Mouse (Mus musculus) thymus, adult 2 months (tissue): ENCODE results near the gene Meis1. TPM values are rescaled to one million over a fixed set of nuclear protein-coding genes. Genes with fewer than 3 reads are reported as not detected.

Source experiments
- DNase-seq: peaks from one replicate; pipeline ENCODE4 v3.0.0; 2021
- H3K27ac ChIP-seq: fragments of 200-500 bp; 2 replicates; pipeline ENCODE4 v1.5.1; 2012; ENCODE audit warnings: low read length, control low read depth; ENCODE audit not compliant: control insufficient read depth, insufficient read depth
- H3K27me3 ChIP-seq: fragments of 200-500 bp; 2 replicates; pipeline ENCODE4 v1.6.1; 2012; ENCODE audit warnings: mild to moderate bottlenecking, low read length, moderate library complexity, mixed read lengths; ENCODE audit not compliant: control insufficient read depth, insufficient read depth
- H3K36me3 ChIP-seq: fragments of 200-500 bp; 2 replicates; pipeline ENCODE4 v1.6.1; 2012; ENCODE audit warnings: mild to moderate bottlenecking, low read length, moderate library complexity; ENCODE audit not compliant: control insufficient read depth, insufficient read depth
- H3K4me1 ChIP-seq: fragments of 200-500 bp; replicated peaks from 2 replicates; pipeline ENCODE4 v1.6.1; 2012; ENCODE audit warnings: low read length; ENCODE audit not compliant: control insufficient read depth, insufficient read depth
- H3K4me3 ChIP-seq: fragments of 200-500 bp; 2 replicates; pipeline ENCODE4 v1.5.1; 2012; ENCODE audit warnings: mild to moderate bottlenecking, low read length, control low read depth, moderate library complexity; ENCODE audit not compliant: control insufficient read depth, insufficient read depth
- CTCF ChIP-seq: fragments of 200-500 bp; IDR thresholded peaks from 2 replicates; pipeline ENCODE4 v1.5.1; 2012; ENCODE audit warnings: mild to moderate bottlenecking, control low read depth, low read length, moderate library complexity, borderline replicate concordance; ENCODE audit not compliant: control insufficient read depth, poor library complexity, insufficient read depth; ENCODE audit errors: extremely low read depth
- POLR2A ChIP-seq: fragments of 200-500 bp; IDR thresholded peaks from 2 replicates; pipeline ENCODE4 v1.6.1; 2012; ENCODE audit warnings: mild to moderate bottlenecking, low read length, control low read depth, moderate library complexity; ENCODE audit not compliant: control insufficient read depth, poor library complexity, insufficient read depth; ENCODE audit errors: extremely low read depth
- WGBS: fragments of 180-500 bp; shearing (Covaris S2); methylation state at CpG from one replicate; pipeline ENCODE4 v1.1.7; 2018; 5-methylcytosine and 5-hydroxymethylcytosine counted together
- polyA plus RNA-seq: library from polyadenylated mRNA; depleted of rRNA; stranded (reverse); fragments of >200 nt; gene quantifications from 2 replicates; pipeline ENCODE4 v1.2.3, GENCODE M21; 2012

Gene Meis1
- polyA plus RNA-seq, 1 experiment = 6.6 TPM

GRCm38 (mm10) chr11:19007068-19007467, 11.7 kb downstream of the Meis1 start:
- no peak overlapping the region for H3K4me3 ChIP-seq

GRCm38 (mm10) chr11:19005913-19006693, 12.7 kb downstream of the Meis1 start:
- no peaks in the 10 kb centered on the region for H3K36me3 ChIP-seq
- DNase-seq = no peak
- H3K4me3 ChIP-seq = no peak overlapping the region
- WGBS = 63% methylated on average over 3 of the region's 3 CpGs
- no peaks in the 10 kb centered on the region for H3K4me1 ChIP-seq
- H3K27me3 ChIP-seq = no peaks in the 10 kb centered on the region
- no peak overlapping the region for H3K27ac ChIP-seq
- TF ChIP-seq CTCF (no peak), POLR2A (no peak)

More at GRCm38 (mm10) chr11:19007068-19007467, 11.7 kb downstream of the Meis1 start:
- WGBS = 86% methylated on average over 5 of the region's 5 CpGs
- H3K27me3 ChIP-seq = no peaks in the 10 kb centered on the region
- H3K27ac ChIP-seq = no peak overlapping the region
- no peak for DNase-seq
- no peaks in the 10 kb centered on the region for H3K36me3 ChIP-seq
- H3K4me1 ChIP-seq = no peaks in the 10 kb centered on the region
- no peak for TF ChIP-seq POLR2A
- no peak for TF ChIP-seq CTCF

DNA sequence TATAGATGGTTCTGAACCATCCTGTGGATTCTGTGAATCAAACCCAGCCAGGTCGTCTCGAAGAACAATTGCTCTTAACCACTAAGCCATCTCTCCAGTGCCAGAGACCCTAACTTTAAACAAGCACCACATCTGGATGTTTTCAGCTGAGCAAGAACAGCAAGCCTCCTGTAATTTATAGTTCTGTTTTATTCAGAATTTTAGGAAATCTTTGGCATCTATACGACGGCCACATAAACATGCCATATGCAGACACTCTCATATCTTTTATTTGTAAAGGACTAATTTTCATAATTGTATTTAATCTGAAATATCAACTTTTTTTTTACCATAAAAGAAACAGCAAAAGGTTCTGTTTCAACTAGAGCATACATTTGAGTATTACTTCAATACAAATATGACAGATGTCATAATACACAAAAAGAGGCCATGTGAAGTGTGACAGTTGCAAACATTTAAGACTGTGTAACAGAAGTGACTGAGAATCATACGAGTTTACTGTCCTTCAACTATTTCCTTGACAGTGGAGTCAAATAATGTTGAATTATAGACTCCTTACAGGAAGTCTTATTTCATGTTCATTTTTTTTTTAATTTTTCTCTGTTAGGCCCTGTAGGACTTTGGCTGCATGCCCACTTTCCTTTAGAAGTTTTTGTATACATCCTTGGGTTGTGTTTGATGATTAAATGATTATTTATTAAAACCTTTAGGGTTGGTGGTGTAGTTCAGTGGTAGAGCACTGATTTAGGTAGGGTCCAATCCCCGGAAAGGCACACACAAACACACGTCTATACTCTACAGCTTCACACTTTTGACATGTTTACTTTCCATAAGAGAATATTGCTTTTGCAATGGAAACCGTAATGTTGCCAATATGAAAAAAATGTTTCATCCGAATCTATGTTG, 13.5 kb downstream of the Meis1 start:
- DNase-seq = no peak
- no peak for TF ChIP-seq POLR2A
- no peak for TF ChIP-seq CTCF
- Histone ChIP-seq H3K4me1 (no peaks in the 10 kb centered on the region), H3K4me3 (no peak overlapping the region), H3K36me3 (no peaks in the 10 kb centered on the region), H3K27me3 (no peaks in the 10 kb centered on the region), H3K27ac (no peak overlapping the region)
- 91% methylated on average over 9 of the region's 9 CpGs for WGBS

- H3K36me3 ChIP-seq = no peaks in the 10 kb centered on the region
- TF ChIP-seq CTCF (no peak), POLR2A (no peak)
- no peak for DNase-seq
- no peaks in the 10 kb centered on the region for H3K27me3 ChIP-seq
- no peak overlapping the region for H3K27ac ChIP-seq
- H3K4me3 ChIP-seq = no peak overlapping the region
- H3K4me1 ChIP-seq = no peaks in the 10 kb centered on the region
- WGBS = 85% methylated on average over 5 of the region's 5 CpGs
These were observed 15.7 kb downstream of the Meis1 start for GRCm38 (mm10) chr11:19003066-19003465.

DNA sequence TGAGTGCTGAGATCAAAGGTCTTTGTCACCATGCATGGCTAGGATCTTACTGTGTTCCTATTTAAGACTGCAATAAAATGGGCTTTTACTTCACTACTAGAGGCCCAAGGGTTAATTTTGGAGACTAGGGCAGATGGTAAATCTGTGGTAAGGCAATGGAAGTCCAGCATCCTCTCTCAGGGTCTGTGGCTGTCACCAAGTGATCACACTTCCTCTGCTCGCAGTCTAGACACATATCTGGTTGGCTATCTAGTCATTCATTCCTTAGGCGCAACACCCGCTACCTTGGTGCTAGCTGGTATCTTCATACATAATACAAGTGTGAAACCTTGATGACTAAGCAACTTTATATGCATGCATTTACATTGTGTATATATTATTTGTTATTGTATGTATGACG, 22.0 kb downstream of the Meis1 start:
- 39% methylated on average over 4 of the region's 4 CpGs for WGBS
- H3K36me3 ChIP-seq = no peaks in the 10 kb centered on the region
- no peaks in the 10 kb centered on the region for H3K27me3 ChIP-seq
- H3K4me3 ChIP-seq = no peak overlapping the region
- no peaks in the 10 kb centered on the region for H3K4me1 ChIP-seq
- TF ChIP-seq POLR2A (no peak), CTCF (no peak)
- no peak for DNase-seq
- no peak overlapping the region for H3K27ac ChIP-seq

DNA sequence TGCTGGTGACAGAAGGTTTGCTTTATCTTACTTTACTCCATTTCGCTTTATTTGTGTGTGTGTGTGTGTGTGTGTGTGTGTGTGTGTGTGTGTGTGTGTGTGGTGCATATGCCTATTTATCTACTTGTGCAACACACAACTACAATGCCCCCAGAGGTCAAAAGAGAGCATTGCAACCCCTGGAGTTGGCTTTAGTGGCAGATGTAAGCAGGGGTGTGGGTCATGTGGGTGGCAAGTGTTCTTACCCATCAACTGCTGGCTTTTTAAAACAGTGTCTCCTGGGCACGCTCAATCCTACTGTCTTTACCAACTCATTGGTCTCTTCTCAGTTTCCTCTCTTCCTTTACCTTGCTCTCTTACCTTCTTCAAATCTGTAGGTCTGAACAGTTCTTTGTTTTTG, 22.5 kb downstream of the Meis1 start:
- Histone ChIP-seq H3K4me1 (no peaks in the 10 kb centered on the region), H3K27me3 (no peaks in the 10 kb centered on the region), H3K36me3 (no peaks in the 10 kb centered on the region), H3K4me3 (no peak overlapping the region), H3K27ac (no peak overlapping the region)
- no peak for TF ChIP-seq CTCF
- no peak for TF ChIP-seq POLR2A
- WGBS = 93% methylated on average over 2 of the region's 2 CpGs
- DNase-seq = no peak
